Mouse (Mus musculus) E14TG2a.4 (cell line): ENCODE results near the gene Pax6.
A peak's percentile ranks its signal among the peaks of the same experiment; 100 is the strongest.

Source experiments
- H3K27me3 ChIP-seq: 2 replicates; pipeline ENCODE4 v1.6.1; 2014; ENCODE audit warnings: low read length, control low read depth; ENCODE audit not compliant: insufficient read depth
- H3K36me3 ChIP-seq: 2 replicates; pipeline ENCODE4 v1.6.1; 2014; ENCODE audit warnings: low read length, control low read depth; ENCODE audit not compliant: insufficient read depth
- H3K4me1 ChIP-seq: replicated peaks from 2 replicates; pipeline ENCODE4 v1.6.1; 2014; ENCODE audit warnings: low read depth, low read length, control low read depth
- H3K4me3 ChIP-seq: replicated peaks from 2 replicates; pipeline ENCODE4 v1.5.1; 2014; ENCODE audit warnings: mild to moderate bottlenecking, low read length
- H3K9me3 ChIP-seq: 2 replicates; pipeline ENCODE4 v1.6.1; 2014; ENCODE audit warnings: low read length, control low read depth
- CTCF ChIP-seq: conservative IDR thresholded peaks from 2 replicates; pipeline ENCODE4 v1.5.1; 2014; ENCODE audit warnings: low read length
- NANOG ChIP-seq: IDR thresholded peaks from 2 replicates; pipeline ENCODE4 v1.6.1; 2014; ENCODE audit warnings: borderline replicate concordance, low read length, mixed read lengths
- POU5F1 ChIP-seq: IDR thresholded peaks from 2 replicates; pipeline ENCODE4 v1.6.1; 2014; ENCODE audit warnings: low read length, borderline replicate concordance

Gene Pax6

DNA sequence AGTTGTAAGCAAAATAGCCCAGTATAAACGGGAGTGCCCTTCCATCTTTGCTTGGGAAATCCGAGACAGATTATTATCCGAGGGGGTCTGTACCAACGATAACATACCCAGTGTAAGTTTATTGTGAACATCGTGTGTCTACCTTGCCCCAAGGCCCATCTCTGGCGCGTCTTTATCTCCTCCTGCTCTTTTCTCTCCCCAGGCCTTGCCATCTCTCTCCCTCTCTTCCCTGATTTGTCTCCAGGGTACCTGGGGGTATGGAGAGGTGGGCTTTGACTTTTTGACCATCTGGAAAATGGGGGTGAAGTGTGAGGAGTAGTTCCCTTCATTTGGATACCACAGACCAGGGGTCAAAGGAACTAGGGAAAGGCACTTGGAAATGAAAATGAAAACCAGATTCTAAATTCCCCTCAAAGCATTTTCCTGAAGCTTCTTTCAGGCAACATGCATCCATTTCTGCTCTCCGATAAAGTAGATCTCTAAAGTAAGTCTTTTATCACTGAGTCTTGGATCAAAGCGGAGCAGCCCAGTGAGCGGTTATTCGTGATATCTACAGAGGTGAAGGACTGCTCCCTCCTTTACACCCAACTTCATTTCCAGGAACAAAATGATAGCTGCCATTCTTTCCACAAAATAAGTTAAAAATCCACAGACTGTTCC, 16.4 kb downstream of the Pax6 start:
- Histone ChIP-seq H3K36me3 (peaks cover 20% of the 10 kb centered on the region), H3K4me3 (no peak overlapping the region), H3K4me1 (peaks cover 88% of the 10 kb centered on the region), H3K27me3 (peaks cover 49% of the 10 kb centered on the region), H3K9me3 (no peaks in the 10 kb centered on the region)
- TF ChIP-seq CTCF (no peak), POU5F1 (no peak), NANOG (no peak)

DNA sequence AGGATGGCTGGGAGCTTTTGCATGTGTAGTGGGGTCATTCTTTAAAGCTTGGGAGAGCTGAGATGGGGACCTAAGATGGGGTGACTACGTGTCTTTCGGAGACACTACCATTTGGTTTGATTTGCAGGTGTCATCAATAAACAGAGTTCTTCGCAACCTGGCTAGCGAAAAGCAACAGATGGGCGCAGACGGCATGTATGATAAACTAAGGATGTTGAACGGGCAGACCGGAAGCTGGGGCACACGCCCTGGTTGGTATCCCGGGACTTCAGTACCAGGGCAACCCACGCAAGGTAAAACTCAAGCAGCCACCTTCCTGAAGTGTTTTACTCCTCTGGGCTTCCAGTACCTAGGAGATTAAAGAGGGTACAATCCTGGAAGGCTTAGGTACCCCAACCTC, 17.0 kb downstream of the Pax6 start:
- Histone ChIP-seq H3K4me1 (peaks cover 91% of the 10 kb centered on the region), H3K4me3 (no peak overlapping the region), H3K27me3 (peaks cover 49% of the 10 kb centered on the region), H3K36me3 (peaks cover 20% of the 10 kb centered on the region), H3K9me3 (no peaks in the 10 kb centered on the region)
- no peak for TF ChIP-seq POU5F1
- TF ChIP-seq CTCF, result no peak
- no peak for TF ChIP-seq NANOG

DNA sequence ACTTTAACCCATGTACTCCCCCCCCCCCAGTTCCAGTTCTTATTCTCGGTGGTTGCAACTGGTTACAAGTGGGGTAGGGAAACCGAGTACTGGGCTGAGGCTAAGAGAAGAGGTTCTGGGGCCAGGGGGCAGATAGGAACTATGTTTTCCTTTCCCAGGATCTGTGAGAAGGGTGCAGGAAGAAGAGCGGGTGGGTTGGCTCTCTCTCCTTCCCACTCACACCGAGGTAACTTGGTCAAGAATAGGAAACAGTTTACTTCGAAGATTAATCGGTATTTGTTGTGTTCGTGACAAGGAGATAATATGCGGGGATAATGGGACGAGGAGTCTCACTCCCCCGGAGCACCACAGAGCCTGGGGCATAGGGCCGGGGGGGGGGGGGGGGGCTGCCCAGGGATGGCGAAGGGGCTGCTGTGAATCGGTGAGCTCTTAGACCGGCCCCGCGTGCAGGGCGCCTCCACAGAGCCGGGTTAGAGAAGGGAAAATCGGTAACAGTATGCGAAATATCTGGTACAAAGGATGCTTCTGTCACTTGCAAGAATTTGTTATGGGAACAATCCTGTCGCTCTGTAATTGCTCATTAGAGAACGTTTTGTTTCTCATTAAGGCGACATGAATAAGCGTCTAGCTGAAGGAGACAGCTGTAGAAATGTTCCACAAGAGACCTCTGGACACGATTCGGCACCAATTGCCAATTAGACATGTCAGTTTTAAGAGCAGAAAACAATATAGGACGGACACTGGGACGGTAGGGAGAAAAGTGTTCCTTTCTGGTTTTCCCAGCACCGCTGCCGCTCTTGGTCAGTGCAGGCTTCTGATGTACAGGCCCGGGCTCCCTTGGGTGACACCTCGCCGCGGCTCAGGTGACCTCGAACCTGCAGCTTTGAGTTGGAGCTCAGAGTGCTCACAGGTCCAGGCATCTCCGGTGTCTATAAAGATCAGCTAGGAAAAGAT, 17.9 kb downstream of the Pax6 start:
- no peaks in the 10 kb centered on the region for H3K9me3 ChIP-seq
- peak overlapping the region; percentile 49 for H3K4me3 ChIP-seq
- peaks cover 20% of the 10 kb centered on the region for H3K36me3 ChIP-seq
- H3K4me1 ChIP-seq, result peaks cover 91% of the 10 kb centered on the region
- TF ChIP-seq NANOG (no peak), CTCF (no peak), POU5F1 (no peak)
- H3K27me3 ChIP-seq, result peaks cover 40% of the 10 kb centered on the region

- Histone ChIP-seq H3K4me3 (peak overlapping the region; percentile 49), H3K36me3 (peaks cover 25% of the 10 kb centered on the region), H3K4me1 (peaks cover 91% of the 10 kb centered on the region), H3K27me3 (peaks cover 32% of the 10 kb centered on the region), H3K9me3 (no peaks in the 10 kb centered on the region)
- TF ChIP-seq CTCF (no peak; the same call in 1 of the 2 replicates), NANOG (no peak), POU5F1 (no peak)
Measured at GRCm38 (mm10) chr2:105687317-105687991, 18.8 kb downstream of the Pax6 start.

GRCm38 (mm10) chr2:105688011-105688410, 19.3 kb downstream of the Pax6 start:
- Histone ChIP-seq H3K36me3 (peaks cover 30% of the 10 kb centered on the region), H3K9me3 (no peaks in the 10 kb centered on the region), H3K4me1 (peaks cover 91% of the 10 kb centered on the region), H3K4me3 (peak overlapping the region; percentile 49), H3K27me3 (peaks cover 27% of the 10 kb centered on the region)
- TF ChIP-seq POU5F1 (no peak), NANOG (no peak), CTCF (no peak)

DNA sequence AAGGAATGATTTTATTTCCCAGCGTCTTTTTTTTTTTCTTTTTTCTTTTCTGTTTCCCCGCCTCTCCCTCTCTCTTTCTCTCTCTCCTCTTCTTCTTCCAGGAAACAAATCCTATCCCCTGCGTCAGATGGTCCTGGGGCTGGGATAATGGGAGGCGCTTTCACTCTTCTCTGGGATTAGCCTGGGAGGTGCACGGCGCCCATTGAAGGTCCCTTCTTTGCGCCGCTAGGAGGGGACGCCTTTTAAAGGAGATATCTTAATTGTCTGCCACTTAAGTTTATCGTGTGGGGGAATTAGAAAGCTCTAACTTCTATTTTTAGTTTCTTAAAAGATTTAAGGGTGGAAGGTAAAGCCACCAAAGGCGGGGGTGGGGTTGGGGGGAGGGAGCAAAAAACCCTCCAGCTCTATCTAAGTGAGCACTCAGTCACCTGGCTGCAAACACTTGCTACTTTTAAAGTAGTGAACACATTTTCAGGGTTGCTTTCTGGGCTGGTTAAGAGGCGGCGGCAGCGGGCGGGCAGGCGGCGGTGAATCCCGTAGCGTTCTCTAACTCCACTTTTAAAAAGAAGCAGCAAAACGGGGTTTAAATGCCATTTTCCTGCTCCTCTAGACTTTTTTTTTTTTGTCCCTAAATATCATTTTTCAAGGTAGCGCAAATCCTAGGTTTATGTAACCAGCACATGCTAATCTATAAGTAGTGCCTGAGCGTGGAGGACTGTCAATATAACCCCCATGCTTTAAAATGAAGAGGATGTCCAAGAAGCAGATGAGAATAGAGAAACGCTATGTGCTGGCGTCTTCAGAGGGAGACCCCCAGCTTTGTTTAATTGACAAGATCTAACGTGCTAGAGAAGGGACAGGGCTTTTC, 20.0 kb downstream of the Pax6 start:
- H3K36me3 ChIP-seq, result peaks cover 36% of the 10 kb centered on the region
- H3K4me1 ChIP-seq, result peaks cover 93% of the 10 kb centered on the region
- no peaks in the 10 kb centered on the region for H3K9me3 ChIP-seq
- TF ChIP-seq NANOG (no peak), CTCF (no peak), POU5F1 (no peak)
- peaks cover 24% of the 10 kb centered on the region for H3K27me3 ChIP-seq
- peak overlapping the region; percentile 49 for H3K4me3 ChIP-seq

GRCm38 (mm10) chr2:105689304-105689770, 20.6 kb downstream of the Pax6 start:
- Histone ChIP-seq H3K36me3 (peaks cover 41% of the 10 kb centered on the region), H3K9me3 (no peaks in the 10 kb centered on the region)
- no peak for TF ChIP-seq NANOG
- TF ChIP-seq CTCF, result no peak
- TF ChIP-seq POU5F1, result no peak

More at GRCm38 (mm10) chr2:105689304-105689770, 20.6 kb downstream of the Pax6 start:
- peaks cover 95% of the 10 kb centered on the region for H3K4me1 ChIP-seq
- H3K27me3 ChIP-seq, result peaks cover 24% of the 10 kb centered on the region
- peak overlapping the region; percentile 49 for H3K4me3 ChIP-seq
